Mouse (Mus musculus): ENCODE results near the gene Krt18.
"Not testable (repeated sequence)": the region's sequence is repeated elsewhere in the genome, so short reads cannot be mapped to it uniquely, and the experiment has no call there.

Gene Krt18

GRCm38 (mm10) chr15:102065661-102066325 lies 37.8 kb downstream of the Krt18 start:
- DNase-seq (ENCODE audit: low spot score in 2 of 2) = peak; percentile 58 to 95

- no peak for DNase-seq (ENCODE audit: low spot score in 2 of 2)
Observed at GRCm38 (mm10) chr15:102070476-102071467, 42.8 kb downstream of the Krt18 start.

GRCm38 (mm10) chr15:102072963-102073558 lies 45.1 kb downstream of the Krt18 start:
- DNase-seq (ENCODE audit: low spot score in 2 of 2) = no peak

- peak; percentile 98 to 99 for DNase-seq (ENCODE audit: low spot score in 2 of 2)
Observed at GRCm38 (mm10) chr15:102073559-102074069, 45.6 kb downstream of the Krt18 start, which contains the start of gene Eif4b. TSS of gene Eif4b (plus strand) at chr15:102073773.

- DNase-seq (ENCODE audit: low spot score in 2 of 2) = peak in 1 of 2 experiments; percentile 52
Observed at GRCm38 (mm10) chr15:102074070-102074731, 46.2 kb downstream of the Krt18 start.

- DNase-seq (ENCODE audit: low spot score in 2 of 2) = no peak
Observed at GRCm38 (mm10) chr15:102074876-102075585, 47.1 kb downstream of the Krt18 start.

- no peak for DNase-seq (ENCODE audit: low spot score in 2 of 2)
Observed at GRCm38 (mm10) chr15:102077111-102077677, 49.2 kb downstream of the Krt18 start.

GRCm38 (mm10) chr15:102079221-102079620 lies 51.2 kb downstream of the Krt18 start:
- DNase-seq (ENCODE audit: low spot score in 2 of 2) = no peak

GRCm38 (mm10) chr15:102079924-102080323 lies 51.9 kb downstream of the Krt18 start:
- DNase-seq (ENCODE audit: low spot score in 2 of 2) = not testable (repeated sequence)

- no peak for DNase-seq (ENCODE audit: low spot score in 2 of 2)
Observed at GRCm38 (mm10) chr15:102080429-102080828, 52.4 kb downstream of the Krt18 start.
